Mouse (Mus musculus) retina, postnatal 7 days (tissue): ENCODE data around the gene Dtl.
A peak's percentile ranks its signal among the peaks of the same experiment; 100 is the strongest.

Experiments
- DNase-seq: peaks from one replicate; pipeline ENCODE4 v3.0.0-alpha.2; 2012; ENCODE audit warnings: low read depth, low spot score

Dtl gene

DNA sequence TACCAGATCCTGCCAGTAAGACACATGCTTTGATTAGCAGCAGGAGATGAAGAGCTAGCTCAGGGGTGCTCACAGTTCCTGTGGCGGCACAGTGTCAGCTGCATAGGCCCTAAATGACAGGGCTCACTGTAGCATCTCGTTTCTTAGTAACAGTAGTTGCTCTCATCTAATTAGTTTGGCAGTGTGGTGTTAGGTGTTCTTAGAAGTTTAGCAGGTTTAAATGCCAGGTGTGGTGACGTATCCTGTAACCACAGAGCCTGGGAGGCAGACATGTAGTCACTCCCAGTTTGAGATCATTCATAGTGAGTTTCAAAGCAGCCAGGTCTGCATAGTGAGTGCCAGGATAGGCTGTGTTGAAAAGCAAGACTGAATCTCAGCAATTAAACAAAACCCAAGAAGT is 4.2 kb upstream of the Dtl start:
- DNase-seq, result no peak

DNA sequence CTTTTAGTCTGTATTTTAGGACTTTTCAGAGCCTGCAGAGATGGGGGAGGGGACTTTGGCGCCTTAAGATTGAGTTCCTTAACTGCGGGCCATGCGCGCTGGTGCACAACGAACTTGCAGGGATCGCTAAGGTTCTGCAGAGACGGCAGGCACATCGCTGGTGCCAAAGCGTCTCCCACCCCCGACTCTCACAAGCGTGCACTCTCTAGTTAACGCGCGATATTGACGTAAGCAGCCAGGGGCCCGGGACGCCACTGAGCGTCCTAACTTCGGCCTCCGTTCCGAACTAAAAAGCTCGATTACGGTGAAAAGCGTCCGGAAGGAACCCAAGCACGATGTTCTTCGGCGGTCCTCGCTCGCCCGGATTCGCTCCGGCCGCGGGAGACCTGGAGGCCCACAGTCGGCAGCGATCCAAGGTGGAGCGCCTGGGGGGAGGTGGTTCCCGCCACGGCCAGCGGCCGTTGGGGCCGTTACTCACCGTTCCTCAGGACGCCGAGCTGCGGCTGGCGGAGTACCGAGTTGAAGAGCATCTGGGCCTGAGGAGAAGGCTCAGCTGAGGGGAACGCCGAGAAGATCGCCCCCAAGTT is 380 bp downstream of the Dtl start:
- no peak for DNase-seq

DNA sequence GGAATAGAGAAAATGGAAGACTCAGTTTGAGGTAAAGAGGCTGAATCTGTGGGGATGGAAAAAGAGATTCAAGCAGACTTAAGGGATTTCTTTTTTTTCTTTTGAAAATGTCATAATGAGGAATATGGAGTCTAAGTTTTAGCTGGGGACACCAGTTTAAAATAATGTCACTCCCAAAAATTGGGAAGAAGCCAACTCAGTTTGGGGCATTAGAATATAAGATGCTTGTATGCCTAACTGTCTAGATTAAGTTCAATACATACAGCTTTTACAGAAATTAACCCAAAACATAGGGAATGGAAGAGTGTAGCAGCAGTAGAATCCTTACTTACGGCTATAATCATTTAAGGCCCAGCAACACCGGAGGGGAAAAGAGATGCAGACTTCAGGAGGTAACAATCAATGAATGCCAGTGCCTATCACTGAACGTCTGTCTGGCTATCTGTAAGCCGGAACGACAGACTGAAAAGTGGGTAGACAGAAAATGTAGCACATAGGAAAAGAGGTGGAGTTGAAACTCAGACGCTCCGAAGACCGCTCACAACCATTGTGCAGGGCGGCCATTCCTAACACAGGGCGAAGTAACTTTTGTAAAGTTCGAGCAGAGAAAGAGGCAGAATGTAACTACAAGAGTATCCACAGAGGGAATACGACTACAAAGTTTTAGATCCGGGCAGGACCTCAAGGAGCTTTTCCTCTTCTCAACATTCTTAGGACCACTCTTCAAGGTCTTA is 1.3 kb downstream of the Dtl start:
- DNase-seq, result no peak

DNA sequence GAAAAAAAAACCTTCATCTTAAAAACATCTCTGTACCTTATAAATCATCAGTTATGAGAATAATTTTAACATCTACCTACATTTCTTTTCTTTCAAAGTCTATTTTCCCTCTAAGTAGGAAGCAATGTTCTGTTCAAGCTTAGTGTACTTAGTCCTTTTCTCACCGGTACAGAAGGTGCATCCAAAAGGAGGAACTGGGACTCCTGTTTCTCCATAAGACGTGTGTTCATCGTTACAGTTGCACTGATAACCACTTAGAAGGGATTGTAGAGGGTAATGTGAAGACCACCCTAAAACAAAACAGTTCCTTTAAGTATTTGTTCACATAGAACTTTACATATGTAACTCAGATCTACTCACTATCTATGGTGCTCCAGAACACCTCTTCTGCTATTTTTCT is 4.9 kb downstream of the Dtl start:
- no peak for DNase-seq

DNA sequence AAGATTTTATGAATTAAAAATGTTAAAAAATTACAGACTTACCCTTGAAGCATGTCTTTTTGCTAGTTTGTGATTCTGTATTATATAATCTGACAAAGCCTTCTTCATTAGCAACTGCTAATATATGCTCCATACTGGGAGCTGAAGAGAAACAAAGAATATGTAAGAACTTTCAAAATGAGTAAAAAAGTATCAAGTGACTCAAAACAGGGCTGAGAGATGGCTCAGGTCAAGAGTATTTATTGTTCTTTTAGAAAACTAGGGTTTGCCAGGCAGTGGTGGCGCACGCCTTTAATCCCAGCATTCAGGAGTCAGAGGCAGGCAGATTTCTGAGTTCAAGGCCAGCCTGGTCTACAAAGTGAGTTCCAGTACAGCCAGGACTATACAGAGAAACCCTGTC is 5.7 kb downstream of the Dtl start:
- no peak for DNase-seq

DNA sequence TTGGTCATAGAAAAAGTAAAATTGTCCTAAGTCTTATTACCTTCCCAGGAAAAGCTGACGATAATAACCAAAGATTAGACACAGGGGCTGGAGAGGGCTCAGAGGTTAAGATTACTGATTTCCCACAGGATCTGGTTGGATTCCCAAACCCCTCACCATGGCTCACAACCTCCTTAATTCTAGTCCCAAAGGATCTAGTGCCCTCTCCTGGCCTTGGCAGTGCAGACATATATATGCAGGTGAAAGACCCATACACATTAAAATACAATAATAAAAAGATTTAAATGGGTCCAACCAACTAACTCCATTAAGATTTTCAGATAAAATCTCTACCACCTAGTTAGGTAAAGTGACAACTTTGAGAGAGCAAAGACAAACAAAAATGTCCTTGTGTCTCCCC is 7.5 kb downstream of the Dtl start:
- no peak for DNase-seq

DNA sequence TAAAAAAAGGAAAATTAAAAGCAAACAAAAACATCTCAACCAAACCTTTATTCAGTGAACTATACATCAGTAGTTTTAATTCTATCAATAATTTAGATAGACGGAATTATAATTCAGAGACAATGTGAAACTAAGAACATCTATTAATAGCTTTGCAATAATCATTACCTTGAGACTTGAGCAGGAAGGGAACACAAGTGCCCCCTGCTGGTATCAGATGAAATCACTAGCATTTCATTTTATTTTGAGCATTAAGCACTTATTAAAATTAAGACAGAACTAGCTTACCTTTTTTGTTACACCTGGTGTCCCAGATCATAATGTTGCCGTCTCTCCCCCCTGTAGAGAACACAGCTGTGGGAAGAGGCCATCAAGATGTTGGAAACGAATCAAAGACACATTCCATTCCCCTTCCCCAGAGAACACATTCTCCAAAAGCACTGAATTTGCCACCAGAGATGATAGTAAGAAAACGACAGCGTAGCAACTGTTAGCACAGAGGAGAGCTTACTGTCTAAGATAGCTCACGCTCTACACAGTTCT is 12.4 kb downstream of the Dtl start:
- peak; percentile 33 for DNase-seq

DNA sequence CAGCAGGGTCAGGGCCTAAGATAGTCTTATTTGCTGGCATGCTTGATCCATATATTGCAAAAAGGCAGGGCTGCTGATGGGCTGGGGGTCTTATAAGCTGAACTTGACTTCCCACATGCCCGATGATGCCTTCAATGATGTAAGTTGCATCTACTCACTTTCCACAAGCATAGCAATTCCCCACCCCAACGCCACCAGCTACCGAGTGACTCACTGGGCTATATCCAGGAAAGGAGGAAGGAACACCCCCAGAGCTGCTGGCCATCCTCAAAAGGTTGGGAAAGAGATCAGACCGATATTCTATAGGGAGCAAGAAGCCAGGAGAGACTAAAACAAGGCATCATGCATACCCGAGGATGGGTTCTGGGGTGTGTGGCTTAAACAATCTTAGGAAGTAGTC is 15.6 kb downstream of the Dtl start:
- no peak for DNase-seq

DNA sequence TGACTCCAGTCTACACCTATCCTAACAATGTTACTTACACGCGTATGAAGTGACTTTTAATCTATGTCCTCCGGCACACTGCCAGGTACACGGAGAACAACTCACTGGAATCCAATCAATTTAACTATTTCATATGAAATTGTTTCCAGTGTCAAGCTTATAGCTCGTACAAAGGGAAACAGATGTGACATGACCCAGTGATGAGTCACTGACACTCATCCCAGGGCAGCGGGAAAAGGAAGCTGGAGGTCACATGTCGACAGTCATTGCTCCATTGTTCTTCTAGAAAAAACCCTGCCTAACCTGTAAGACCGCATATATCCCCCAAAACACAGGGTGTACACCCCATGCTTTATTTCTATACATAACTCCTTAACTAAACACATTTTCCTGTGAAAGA is 18.2 kb downstream of the Dtl start:
- no peak for DNase-seq

DNA sequence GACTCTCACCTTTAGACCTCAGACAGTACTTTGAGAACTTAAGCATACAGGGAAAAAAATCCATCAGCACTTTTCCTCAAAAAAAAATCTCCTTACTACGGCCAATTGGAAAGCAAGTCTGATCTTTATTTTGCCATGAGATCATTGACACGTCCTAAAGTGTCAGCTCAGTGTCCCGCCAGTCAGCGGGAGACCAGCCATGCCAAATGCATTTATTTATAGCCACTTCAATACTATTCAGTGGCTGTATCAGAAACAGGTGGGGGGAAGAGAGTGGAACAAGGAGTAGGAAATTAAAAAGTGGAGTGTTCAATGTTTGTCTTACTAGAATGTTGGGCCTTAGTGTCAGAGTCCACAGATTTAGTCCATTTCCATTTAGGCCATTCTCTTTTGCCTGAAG is 24.6 kb downstream of the Dtl start:
- no peak for DNase-seq

DNA sequence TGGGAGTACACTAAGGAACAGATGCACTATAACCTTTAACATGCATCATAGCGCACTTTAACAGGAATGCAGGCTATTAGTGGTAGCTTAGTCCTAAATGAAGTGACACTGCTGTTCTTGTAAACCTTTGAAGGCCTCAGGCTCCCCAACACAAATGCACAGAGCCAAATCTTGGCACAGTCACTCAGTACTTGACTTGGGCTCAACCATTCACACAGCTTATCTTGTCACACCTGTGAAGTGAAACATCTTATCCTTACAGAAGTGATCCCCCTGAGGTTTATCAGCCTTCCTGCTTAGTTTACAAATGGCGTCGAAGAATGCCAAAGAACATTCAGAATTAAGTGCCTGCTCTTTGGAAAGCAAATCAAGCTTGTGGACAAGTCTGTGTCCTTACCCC is 31.6 kb downstream of the Dtl start:
- DNase-seq, result no peak

DNA sequence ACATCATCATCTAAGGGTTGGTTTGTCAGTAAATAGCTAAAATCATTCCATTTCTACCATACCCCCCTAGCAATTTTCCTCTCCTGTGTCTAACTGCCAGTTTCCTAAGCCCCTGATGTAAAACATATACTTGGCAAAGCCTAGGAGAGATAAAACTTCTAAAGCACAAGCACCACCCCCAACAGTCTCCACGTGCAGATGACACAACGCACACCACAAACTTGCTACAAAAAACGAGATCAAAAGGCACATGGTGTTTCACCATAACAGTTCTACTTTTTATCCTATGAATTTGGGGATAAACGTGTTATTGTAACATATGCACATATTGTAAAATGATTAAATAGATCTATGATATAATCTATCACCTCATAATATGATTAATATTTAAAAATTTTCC is 33.7 kb downstream of the Dtl start:
- DNase-seq, result no peak

DNA sequence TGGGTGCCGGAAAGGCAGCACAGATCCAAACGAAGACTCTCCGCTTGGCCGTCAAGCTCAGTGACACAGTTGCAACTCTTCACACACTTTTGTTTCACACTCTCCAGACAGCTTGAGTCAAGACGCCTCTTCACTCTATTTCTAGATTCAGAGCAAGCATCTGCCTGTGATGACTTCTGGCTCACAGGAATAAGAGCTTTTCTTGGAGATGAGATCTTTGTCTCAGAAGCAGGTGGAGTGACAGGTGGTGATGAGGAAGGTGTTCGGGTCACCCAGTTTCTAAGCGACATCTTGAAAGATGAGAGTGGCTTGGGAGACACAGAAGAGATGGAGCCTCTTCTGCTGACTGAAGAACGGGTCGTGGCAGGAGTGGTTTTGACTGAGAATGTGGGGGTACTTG is 34.3 kb downstream of the Dtl start:
- no peak for DNase-seq

DNA sequence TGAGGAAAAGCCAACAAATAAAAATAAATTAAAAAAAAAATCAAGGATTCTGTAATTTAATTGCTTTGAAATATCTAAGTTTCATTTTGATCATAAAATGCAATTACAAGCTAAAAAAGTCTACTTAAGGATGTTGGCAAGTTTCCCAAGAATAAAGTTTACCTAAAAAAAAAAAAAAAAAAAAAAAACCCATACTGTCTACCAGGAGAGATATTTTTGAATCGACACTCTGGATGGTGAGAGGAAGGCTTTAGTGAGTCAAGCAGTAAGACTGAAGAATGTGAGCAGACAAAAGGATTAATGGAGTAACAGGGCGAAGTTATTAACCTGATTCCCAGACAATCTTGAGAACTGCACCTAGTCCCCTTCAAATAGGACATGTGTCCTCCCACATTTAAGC is 35.0 kb downstream of the Dtl start:
- DNase-seq, result no peak

DNA sequence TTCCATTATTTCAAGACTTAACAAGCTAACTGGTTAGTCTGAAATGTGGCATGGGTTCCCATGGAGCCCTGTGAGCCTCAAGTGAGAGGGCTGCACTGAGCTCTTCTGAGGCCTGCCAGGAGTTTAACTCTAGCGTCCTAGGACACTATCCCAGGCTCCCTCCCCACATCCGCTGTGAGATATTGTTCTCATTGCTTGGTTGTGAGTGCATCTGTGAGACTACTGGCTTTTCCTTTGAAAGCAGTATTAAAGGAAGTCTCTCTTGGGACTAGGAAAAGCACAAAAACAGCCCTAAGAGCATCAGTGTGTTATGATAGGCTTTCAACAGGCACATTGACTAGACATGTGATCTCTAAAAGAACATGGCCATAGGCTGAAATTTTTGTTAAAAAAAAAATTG is 40.4 kb downstream of the Dtl start:
- no peak for DNase-seq

DNA sequence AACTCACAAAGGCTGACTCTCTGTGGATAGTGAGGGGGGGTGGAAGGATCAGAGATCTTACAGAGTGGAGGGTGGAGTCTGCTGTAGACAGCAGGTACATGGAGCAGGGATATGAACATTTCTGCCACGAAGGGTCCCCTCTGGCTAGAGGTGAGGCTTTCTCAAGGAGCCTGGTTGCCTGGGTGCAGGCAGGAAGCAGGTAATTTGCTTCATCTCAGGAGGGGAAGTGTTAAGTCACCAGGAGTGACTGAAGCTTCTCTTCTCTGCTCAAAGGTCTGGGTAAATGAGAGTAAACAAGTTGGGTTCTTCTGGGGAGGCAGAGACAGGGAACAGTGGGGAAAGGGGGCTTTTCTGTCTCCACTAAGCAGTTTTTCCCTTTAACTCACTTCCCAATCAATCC is 44.3 kb downstream of the Dtl start:
- no peak for DNase-seq

DNA sequence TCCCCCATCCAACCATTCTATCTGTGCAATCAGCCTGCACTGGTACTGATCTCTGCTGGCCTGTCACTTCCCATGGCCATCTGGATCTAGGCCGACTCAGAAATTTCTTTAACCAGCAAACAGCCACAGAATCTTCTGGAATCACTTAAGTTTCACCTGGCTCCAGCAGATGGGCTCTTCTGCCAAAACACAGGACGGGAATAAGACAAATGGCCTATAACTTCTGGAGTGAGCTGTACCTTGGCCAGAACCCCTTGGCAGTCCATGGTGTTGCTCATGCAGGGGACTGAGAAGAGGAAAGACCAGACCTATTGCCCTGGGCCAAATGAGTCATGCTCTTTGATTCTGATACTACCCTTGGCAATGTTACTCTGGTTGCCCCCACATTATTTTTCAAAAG is 45.9 kb downstream of the Dtl start:
- no peak for DNase-seq

DNA sequence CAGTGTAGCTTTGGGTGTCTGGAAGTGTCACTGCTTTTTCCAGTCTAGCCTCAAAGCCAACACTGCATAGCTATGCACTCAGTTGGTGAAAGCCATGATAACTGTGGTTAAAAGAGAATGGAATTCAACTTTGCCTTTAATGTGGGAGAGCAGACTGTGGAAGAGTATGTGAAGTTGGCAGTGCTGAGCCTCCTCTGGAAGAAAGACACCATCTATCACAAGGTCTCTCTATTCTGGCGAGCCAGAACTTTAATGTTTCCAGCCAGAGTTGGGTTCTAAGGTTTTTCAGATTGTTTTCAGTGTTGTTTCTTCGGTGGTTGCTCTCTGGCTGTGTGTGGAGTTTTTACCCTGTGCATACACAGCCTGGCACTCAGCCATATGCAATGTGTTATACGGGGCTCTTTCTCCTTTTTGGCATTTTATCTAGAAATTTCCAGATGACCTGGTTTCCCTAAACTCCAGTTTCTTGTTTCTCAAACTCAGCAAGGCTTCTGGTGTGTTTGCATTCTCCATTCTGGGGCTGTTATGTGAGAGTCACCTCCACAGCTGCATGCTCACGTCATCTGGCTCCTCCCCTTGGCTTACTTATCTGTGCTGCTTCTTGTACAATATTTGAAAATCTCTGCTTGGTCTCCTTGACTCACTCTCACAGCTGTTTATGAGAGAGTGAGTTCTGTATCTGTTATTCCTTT is 47.3 kb downstream of the Dtl start:
- DNase-seq, result no peak

DNA sequence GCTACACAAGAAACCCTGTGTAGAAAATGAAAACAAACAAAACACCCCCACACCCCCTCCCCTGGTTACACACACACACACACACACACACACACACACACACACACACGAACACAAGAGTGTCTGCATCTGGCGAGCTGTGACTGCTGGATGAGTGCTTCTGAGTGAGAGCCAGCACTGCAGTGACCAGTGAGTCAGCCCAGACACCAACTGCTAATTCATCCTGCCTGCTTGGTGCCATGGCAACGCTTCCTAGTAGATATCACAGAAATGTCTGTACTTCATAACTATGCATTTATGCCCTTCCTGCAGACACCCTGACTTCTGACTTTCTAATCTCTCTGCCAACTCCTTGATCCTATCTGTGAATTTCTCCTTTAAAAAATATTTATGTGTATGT is 48.3 kb downstream of the Dtl start:
- no peak for DNase-seq

DNA sequence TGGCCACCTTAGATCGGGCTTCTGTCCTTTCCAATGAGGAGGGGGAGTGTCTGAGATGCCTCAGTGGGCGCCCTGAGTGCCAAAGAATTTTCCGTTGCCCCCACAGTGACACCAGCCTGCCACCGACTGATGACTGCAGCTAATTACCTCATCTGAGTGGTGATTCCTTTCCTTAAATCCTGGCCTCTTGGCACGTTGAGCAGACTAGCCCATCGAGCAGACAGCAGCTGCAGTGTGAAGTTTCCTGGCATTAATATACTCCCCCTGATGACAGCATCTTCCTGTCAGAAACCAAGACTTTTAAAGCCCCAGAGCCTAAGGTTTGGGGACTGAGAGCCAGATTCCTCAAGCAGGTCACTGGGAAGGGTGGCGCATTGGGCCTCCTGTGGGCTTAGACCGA is 53.9 kb downstream of the Dtl start:
- no peak for DNase-seq

DNA sequence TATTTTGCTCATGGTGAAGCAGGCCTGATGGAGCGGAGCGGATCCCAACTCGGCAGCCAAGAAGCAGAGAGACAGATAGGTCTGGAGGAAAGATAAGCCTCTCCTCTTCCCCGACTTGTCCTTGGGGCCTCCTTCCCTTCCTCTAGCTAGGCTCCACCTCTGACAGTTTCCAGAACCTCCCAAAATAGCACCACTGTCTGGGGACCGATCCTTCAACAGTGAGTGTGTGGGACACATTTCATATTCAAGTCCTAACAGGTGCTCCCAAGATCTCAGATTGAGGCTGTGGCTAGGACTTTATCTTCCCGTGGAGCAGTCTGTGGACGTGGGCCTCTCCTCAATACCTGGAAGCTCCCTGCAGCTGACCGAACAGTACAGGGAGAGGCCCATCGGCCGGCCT is 54.7 kb downstream of the Dtl start:
- no peak for DNase-seq

DNA sequence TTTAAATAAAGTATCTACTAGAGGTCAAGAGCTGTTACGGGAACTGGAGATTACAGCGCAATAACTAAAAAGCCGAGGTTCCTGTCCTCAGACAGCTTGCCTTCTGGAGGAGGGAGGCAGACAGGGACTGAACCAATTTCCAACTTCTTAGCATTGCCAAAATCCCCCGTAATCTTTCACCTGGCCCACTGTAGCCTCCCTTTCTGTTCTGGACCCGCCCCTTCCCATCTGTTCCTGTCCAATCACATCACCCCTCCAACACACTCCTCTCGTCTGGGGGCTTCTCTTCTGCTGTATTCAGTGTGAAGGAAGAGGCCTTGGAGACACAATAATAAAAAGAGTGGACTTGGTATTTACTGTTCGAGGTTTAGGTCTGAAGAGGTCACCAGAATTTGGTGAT is 55.1 kb downstream of the Dtl start:
- DNase-seq, result no peak
